Mouse (Mus musculus) heart, embryonic 15.5 days (tissue): Measurements from ENCODE around the gene Uba2. TPM values are rescaled to one million over a fixed set of nuclear protein-coding genes. Genes with fewer than 3 reads are reported as not detected.
"Not testable (repeated sequence)": the region's sequence is repeated elsewhere in the genome, so short reads cannot be mapped to it uniquely, and the experiment has no call there.

Experiments used
- ATAC-seq: fragments of 200-750 bp; cut with Nextera tagmentation; replicated peaks from 2 replicates; pipeline ENCODE4 v1.8.0; 2017; ENCODE audit warnings: low read depth, moderate TSS enrichment; ENCODE audit not compliant: insufficient number of reproducible peaks, insufficient read depth, low FRiP score
- H3K27ac ChIP-seq: fragments of 300-500 bp; sonication (generic); 2 replicates; pipeline ENCODE4 v1.5.1; 2015; ENCODE audit warnings: mild to moderate bottlenecking, inconsistent platforms
- H3K27me3 ChIP-seq: fragments of 300-500 bp; sonication (generic); 2 replicates; pipeline ENCODE4 v1.6.1; 2015; ENCODE audit warnings: inconsistent platforms
- H3K36me3 ChIP-seq: fragments of 300-500 bp; sonication (generic); 2 replicates; pipeline ENCODE4 v1.6.1; 2015; ENCODE audit warnings: mild to moderate bottlenecking, inconsistent platforms
- H3K4me1 ChIP-seq: fragments of 300-500 bp; sonication (generic); replicated peaks from 2 replicates; pipeline ENCODE4 v1.6.1; 2015; ENCODE audit warnings: inconsistent platforms
- H3K4me2 ChIP-seq: fragments of 300-500 bp; sonication (generic); 2 replicates; pipeline ENCODE4 v1.6.1; 2015; ENCODE audit warnings: inconsistent platforms, mild to moderate bottlenecking, moderate library complexity
- H3K4me3 ChIP-seq: fragments of 300-500 bp; sonication (generic); 2 replicates; pipeline ENCODE4 v1.5.1; 2015; ENCODE audit warnings: mild to moderate bottlenecking, inconsistent platforms
- H3K9ac ChIP-seq: fragments of 300-500 bp; sonication (generic); 2 replicates; pipeline ENCODE4 v1.6.1; 2015; ENCODE audit warnings: mild to moderate bottlenecking, inconsistent platforms
- H3K9me3 ChIP-seq: fragments of 300-500 bp; sonication (generic); replicated peaks from 2 replicates; pipeline ENCODE4 v1.6.1; 2016; ENCODE audit warnings: inconsistent platforms
- WGBS: fragments of 180-500 bp; shearing (Covaris S2); methylation state at CpG from one replicate; pipeline ENCODE4 v1.1.7; 2015; ENCODE audit warnings: mixed read lengths; 5-methylcytosine and 5-hydroxymethylcytosine counted together
- polyA plus RNA-seq: library from polyadenylated mRNA; unstranded; fragments of >200 nt; fragmentation: Nextera tagmentation; extraction: Ambion mirVana; gene quantifications from 2 replicates; pipeline ENCODE4 v1.2.1, GENCODE M21; 2015

Uba2 gene
- polyA plus RNA-seq, 1 experiment from 2014 or later = 89.0 TPM

DNA sequence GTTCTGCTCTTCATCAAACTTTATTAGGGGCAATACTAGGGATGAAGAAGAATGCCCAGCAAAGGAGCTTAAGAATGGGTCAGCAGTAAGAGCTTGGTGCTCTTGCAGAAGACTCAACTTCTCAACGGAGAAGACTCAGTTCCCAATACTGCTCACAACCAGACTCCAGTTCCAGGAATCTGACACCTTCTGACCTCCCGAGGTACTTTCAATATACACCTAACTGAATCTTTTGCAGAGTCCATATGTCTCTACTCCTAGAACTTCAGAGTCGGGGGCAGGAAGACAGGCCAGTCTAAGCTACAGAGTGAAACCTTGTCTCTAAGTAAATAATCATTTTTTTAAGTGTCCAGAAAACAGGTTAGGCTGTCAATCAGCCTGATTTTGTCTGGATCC, 37.4 kb downstream of the Uba2 start:
- WGBS = 5% methylated on average over 3 of the region's 3 CpGs
- H3K4me2 ChIP-seq = peak overlapping the region; percentile 79
- peak overlapping the region; percentile 91 for H3K4me3 ChIP-seq
- H3K9ac ChIP-seq = peak overlapping the region; percentile 89
- H3K4me1 ChIP-seq = peaks cover 24% of the 10 kb centered on the region
- peaks cover 5% of the 10 kb centered on the region for H3K36me3 ChIP-seq
- H3K27me3 ChIP-seq = no peaks in the 10 kb centered on the region
- no peak overlapping the region for H3K27ac ChIP-seq
- no peaks in the 10 kb centered on the region for H3K9me3 ChIP-seq
- no peak for ATAC-seq

DNA sequence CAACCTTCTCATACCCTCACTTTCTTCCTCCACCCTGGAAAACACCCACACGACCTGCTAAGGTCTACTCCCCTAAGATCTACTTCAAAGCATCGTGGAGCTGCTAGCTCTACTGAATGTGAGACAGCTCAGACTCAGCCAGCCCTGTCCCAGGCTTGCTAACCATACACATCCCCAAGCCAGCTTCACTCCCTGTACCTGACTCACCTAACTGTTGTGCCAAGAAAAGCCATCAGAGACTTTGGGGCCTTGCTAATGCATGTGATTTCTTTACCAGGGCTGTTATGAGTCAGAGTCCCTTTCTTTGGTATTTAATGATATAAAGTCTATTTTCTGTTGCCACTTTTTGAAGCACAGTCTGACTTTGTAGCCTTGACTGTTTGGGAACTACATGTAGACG, 38.3 kb downstream of the Uba2 start:
- ATAC-seq = no peak
- Histone ChIP-seq H3K9me3 (no peaks in the 10 kb centered on the region), H3K4me2 (peak overlapping the region; percentile 79), H3K27ac (no peak overlapping the region), H3K9ac (peak overlapping the region; percentile 22; the same call in 1 of the 2 replicates), H3K27me3 (no peaks in the 10 kb centered on the region), H3K4me3 (0 out of 2 replicates have a peak overlapping the region, but pooled peaks have one; percentile 91), H3K36me3 (peaks cover 8% of the 10 kb centered on the region), H3K4me1 (peaks cover 24% of the 10 kb centered on the region)
- WGBS = 51% methylated on average over 3 of the region's 3 CpGs

DNA sequence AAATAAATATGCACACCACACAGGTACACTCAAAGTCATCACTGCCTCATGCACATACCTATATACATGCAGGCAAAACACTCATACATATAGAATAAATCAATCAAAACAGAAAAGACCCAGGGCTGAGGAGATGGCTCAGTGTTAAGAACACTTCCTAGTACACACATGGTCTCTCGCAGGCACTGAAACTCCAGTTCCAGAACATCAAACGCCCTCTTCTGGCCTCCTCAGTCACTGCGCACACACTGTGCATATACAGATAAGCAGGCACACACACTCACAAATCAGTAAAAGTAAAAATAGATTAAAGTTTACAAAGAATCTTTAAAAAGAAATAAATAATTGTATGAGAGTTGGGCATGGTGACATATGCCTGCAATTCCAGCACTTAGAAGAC, 43.1 kb downstream of the Uba2 start:
- H3K9ac ChIP-seq = no peak overlapping the region
- H3K4me1 ChIP-seq = peaks cover 12% of the 10 kb centered on the region
- ATAC-seq = no peak
- H3K27me3 ChIP-seq = no peaks in the 10 kb centered on the region
- WGBS = 86% methylated on average over 3 of the region's 3 CpGs
- peaks cover 8% of the 10 kb centered on the region for H3K36me3 ChIP-seq
- no peaks in the 10 kb centered on the region for H3K9me3 ChIP-seq
- no peak overlapping the region for H3K27ac ChIP-seq
- no peak overlapping the region for H3K4me3 ChIP-seq
- no peak overlapping the region for H3K4me2 ChIP-seq

- H3K9ac ChIP-seq = no peak overlapping the region
- H3K9me3 ChIP-seq = no peaks in the 10 kb centered on the region
- WGBS = 91% methylated on average over 9 of the region's 9 CpGs
- H3K4me2 ChIP-seq = no peak overlapping the region
- no peak overlapping the region for H3K4me3 ChIP-seq
- H3K4me1 ChIP-seq = peaks cover 2% of the 10 kb centered on the region
- H3K27me3 ChIP-seq = no peaks in the 10 kb centered on the region
- H3K27ac ChIP-seq = no peak overlapping the region
- H3K36me3 ChIP-seq = peaks cover 8% of the 10 kb centered on the region
- no peak for ATAC-seq
These were observed 44.1 kb downstream of the Uba2 start for GRCm38 (mm10) chr7:34125346-34125745.

DNA sequence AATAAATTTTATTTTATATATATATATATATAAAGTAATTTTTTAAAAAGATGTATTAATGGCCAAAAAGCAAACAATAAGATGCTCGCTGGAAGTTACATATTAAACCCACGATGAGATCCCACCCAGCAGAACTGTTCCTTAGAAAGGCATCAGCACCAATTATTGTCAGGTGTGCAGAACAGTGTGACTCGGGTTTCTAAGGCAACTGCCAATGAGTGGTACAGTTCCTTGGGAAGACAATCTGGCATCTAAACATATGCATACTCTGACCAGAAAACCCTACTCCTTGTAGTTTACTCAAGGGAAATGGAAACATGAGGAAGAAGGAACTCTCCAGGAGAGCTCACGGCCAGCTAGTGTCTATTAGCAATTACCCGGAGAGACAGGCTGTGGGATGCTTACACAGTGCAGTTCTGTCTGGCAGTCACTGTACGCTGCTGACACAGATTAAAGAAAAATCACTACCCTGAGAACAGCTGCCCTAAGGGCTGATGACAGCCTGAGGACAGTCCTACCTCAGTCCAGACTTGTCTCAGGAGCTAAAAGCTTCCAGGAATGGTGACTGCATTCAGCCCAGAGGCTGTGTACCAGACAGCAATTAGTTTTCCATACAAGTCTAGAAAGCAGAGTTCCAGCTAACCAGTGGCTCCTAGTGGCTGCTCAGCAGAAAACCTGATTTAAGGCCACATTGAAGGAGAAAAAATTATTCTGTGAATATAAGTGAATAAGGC, 46.2 kb downstream of the Uba2 start:
- H3K4me1 ChIP-seq = no peaks in the 10 kb centered on the region; the same call in 1 of the 2 replicates
- no peak overlapping the region for H3K4me2 ChIP-seq
- H3K36me3 ChIP-seq = peaks cover 13% of the 10 kb centered on the region
- H3K27me3 ChIP-seq = no peaks in the 10 kb centered on the region
- no peaks in the 10 kb centered on the region for H3K9me3 ChIP-seq
- 81% methylated on average over 6 of the region's 6 CpGs for WGBS
- no peak for ATAC-seq
- H3K27ac ChIP-seq = no peak overlapping the region
- no peak overlapping the region for H3K4me3 ChIP-seq
- no peak overlapping the region for H3K9ac ChIP-seq

- H3K4me1 ChIP-seq, ATAC-seq, H3K27me3 ChIP-seq, H3K27ac ChIP-seq, H3K9me3 ChIP-seq, H3K4me2 ChIP-seq, H3K4me3 ChIP-seq, H3K9ac ChIP-seq: not testable (repeated sequence)
- peaks cover 22% of the 10 kb centered on the region for H3K36me3 ChIP-seq
- WGBS = 29% methylated on average over 1 of the region's 1 CpGs
These were observed 48.8 kb downstream of the Uba2 start for GRCm38 (mm10) chr7:34120636-34121035.

DNA sequence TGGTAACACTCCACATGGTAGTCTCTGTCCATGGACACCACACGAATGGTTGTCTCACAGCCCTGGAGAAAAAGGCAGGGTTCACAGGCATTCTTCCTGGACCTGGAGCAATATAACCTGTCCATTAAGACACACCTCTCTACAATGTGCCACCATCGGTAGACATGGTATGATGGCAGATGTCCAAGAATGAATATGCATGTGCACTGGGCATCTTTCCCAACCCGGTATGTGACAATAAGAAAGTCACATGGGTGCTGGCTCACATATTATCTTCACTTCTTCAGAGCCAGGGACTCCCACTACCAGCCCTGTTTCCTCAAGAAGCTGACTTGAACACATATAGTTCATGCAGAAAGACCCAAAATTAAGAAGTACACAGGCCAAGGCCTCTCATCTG, 52.8 kb downstream of the Uba2 start:
- WGBS = 75% methylated on average over 3 of the region's 3 CpGs

GRCm38 (mm10) chr7:34109190-34109589, 60.2 kb downstream of the Uba2 start:
- no peak for ATAC-seq
- Histone ChIP-seq H3K4me2 (no peak overlapping the region), H3K4me1 (no peaks in the 10 kb centered on the region), H3K27ac (no peak overlapping the region), H3K9ac (no peak overlapping the region), H3K27me3 (no peaks in the 10 kb centered on the region), H3K4me3 (no peak overlapping the region), H3K9me3 (no peaks in the 10 kb centered on the region), H3K36me3 (peaks cover 37% of the 10 kb centered on the region)
- WGBS = 82% methylated on average over 5 of the region's 5 CpGs

More for the DNA sequence above, 52.8 kb downstream of the Uba2 start:
- H3K27ac ChIP-seq = no peak overlapping the region
- no peak overlapping the region for H3K4me2 ChIP-seq
- no peak for ATAC-seq
- no peaks in the 10 kb centered on the region for H3K27me3 ChIP-seq
- H3K4me1 ChIP-seq = peaks cover 5% of the 10 kb centered on the region
- H3K9me3 ChIP-seq = no peaks in the 10 kb centered on the region
- peaks cover 58% of the 10 kb centered on the region for H3K36me3 ChIP-seq
- H3K9ac ChIP-seq = no peak overlapping the region
- H3K4me3 ChIP-seq = no peak overlapping the region

DNA sequence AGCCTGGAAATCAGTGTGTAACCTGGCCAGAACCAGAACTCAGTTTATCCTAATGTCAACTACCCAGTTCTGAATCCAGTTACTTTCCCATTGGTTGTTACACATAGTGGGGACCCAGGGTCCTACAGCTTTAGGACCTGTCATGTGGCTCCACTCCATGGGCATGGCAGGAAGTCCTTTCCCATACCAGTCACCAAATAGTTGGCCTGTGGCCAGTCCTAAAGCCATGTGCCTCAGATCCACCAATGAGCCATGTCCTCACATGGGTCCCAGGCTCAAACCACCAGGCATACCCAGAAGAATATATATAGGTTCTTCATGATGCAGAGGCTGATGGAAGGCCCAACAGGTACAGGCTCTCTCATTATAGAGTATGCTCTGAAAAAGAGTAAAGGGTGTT, 68.1 kb downstream of the Uba2 start:
- Histone ChIP-seq H3K9ac (no peak overlapping the region), H3K4me3 (no peak overlapping the region), H3K27ac (no peak overlapping the region), H3K4me2 (no peak overlapping the region), H3K9me3 (no peaks in the 10 kb centered on the region), H3K36me3 (no peaks in the 10 kb centered on the region), H3K4me1 (no peaks in the 10 kb centered on the region), H3K27me3 (no peaks in the 10 kb centered on the region)
- no peak for ATAC-seq

DNA sequence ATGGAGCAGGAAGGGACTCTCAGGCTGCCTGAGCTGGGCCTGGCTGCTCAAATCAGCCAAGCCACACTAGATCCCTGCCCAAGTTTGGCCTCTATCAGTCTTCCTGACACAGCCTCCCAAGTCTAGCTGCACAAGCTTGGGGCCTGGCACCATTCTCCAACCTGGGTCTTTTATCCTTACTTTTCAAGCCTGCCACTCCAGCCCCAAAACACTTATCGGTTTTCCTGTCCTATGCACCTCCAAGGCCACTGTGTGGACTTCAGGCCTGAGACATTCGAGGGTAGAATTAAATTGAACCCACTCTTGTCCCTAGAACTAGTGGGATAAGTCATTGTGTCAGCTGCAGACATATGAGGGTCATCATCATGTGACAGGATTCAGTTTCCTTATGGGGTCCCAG, 69.4 kb downstream of the Uba2 start:
- H3K4me1 ChIP-seq = no peaks in the 10 kb centered on the region
- H3K27ac ChIP-seq = no peak overlapping the region
- no peaks in the 10 kb centered on the region for H3K36me3 ChIP-seq
- no peak overlapping the region for H3K4me2 ChIP-seq
- WGBS = 70% methylated on average over 2 of the region's 2 CpGs
- no peak for ATAC-seq
- no peak overlapping the region for H3K4me3 ChIP-seq
- H3K9me3 ChIP-seq = 0 out of 2 replicates have a peak, but pooled peaks cover 3% of the 10 kb centered on the region
- H3K27me3 ChIP-seq = no peaks in the 10 kb centered on the region
- H3K9ac ChIP-seq = no peak overlapping the region

GRCm38 (mm10) chr7:34094911-34095481, 74.4 kb downstream of the Uba2 start, which contains the start of gene Scgb1b30:
Gene Scgb1b30, plus strand, starts transcription at chr7:34095431.
- 72% methylated on average over 3 of the region's 3 CpGs for WGBS
- no peaks in the 10 kb centered on the region for H3K27me3 ChIP-seq
- no peak within 1 kb of the TSS for H3K27ac ChIP-seq
- no peaks in the 10 kb centered on the region for H3K4me1 ChIP-seq
- H3K4me3 ChIP-seq = no peak within 1 kb of the TSS
- H3K36me3 ChIP-seq = no peaks in the 10 kb centered on the region
- H3K4me2 ChIP-seq = no peak within 1 kb of the TSS
- H3K9me3 ChIP-seq = 0 out of 2 replicates have a peak, but pooled peaks cover 3% of the 10 kb centered on the region
- no peak for ATAC-seq
- no peak within 1 kb of the TSS for H3K9ac ChIP-seq
